Mouse (Mus musculus): ENCODE data around the gene Tigit. TPM values are rescaled to one million over a fixed set of nuclear protein-coding genes. Genes with fewer than 3 reads are reported as not detected.

Tigit gene
- polyA plus RNA-seq, 1 experiment from 2014 or later: not detected

DNA sequence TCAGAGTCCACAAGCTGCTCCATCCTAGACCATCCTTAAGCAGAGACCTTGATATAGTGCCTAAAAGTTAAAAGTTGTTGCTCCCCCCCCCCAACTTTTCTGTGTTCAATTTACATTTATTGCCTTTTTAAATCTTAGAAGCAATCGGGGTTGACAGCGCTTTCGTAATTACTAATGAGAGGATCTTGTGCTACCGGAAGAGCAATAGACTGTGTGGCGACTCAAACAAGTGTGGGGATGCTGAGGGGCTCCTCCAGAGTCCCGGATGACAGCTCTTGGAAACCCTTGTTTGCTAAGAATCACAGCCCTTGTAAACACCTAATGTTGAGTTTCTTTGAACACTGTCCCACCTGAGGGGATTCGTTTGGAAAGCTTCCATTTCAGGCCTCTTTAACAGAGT, 29.9 kb downstream of the Tigit start:
- DNase-seq (ENCODE audit: low spot score): no peak

GRCm38 (mm10) chr16:43631758-43632157, 32.2 kb downstream of the Tigit start:
- Histone ChIP-seq H3K4me1 (replicated peaks; ENCODE audit: control insufficient read depth, insufficient read depth, low read length) (no peaks in the 10 kb centered on the region), H3K27ac (no peak overlapping the region), H3K36me3 (replicated peaks; ENCODE audit: control insufficient read depth, insufficient read depth) (peaks cover 31% of the 10 kb centered on the region), H3K4me3 (replicated peaks; ENCODE audit: low read length) (no peak overlapping the region), H3K9ac (no peak overlapping the region), H3K9me3 (ENCODE audit: control insufficient read depth, low read length) (no peaks in the 10 kb centered on the region), H3K27me3 (ENCODE audit: control insufficient read depth, insufficient read depth, low read length) (no peaks in the 10 kb centered on the region), H3K4me2 (replicated peaks) (no peak overlapping the region)
- DNase-seq (ENCODE audit: low spot score) (no peak), ATAC-seq (ENCODE audit: low FRiP score) (no peak)
- 80% methylated on average over 2 of the region's 2 CpGs for WGBS

More for the DNA sequence above, 29.9 kb downstream of the Tigit start:
- no peaks in the 10 kb centered on the region for H3K4me1 ChIP-seq (replicated peaks; ENCODE audit: control insufficient read depth, insufficient read depth, low read length)
- WGBS: 92% methylated on average over 7 of the region's 7 CpGs
- ATAC-seq (ENCODE audit: low FRiP score): no peak
- no peaks in the 10 kb centered on the region for H3K27me3 ChIP-seq (ENCODE audit: control insufficient read depth, insufficient read depth, low read length)
- H3K9me3 ChIP-seq (ENCODE audit: control insufficient read depth, low read length): no peaks in the 10 kb centered on the region
- H3K4me2 ChIP-seq (replicated peaks): no peak overlapping the region
- H3K4me3 ChIP-seq (replicated peaks; ENCODE audit: low read length): no peak overlapping the region
- no peak overlapping the region for H3K27ac ChIP-seq
- H3K36me3 ChIP-seq (replicated peaks; ENCODE audit: control insufficient read depth, insufficient read depth): peaks cover 24% of the 10 kb centered on the region; the same call in 1 of the 2 replicates
- H3K9ac ChIP-seq: no peak overlapping the region

GRCm38 (mm10) chr16:43628662-43629061, 35.3 kb downstream of the Tigit start:
- H3K9ac ChIP-seq: no peak overlapping the region
- H3K4me2 ChIP-seq (replicated peaks): no peak overlapping the region
- H3K4me1 ChIP-seq (replicated peaks; ENCODE audit: control insufficient read depth, insufficient read depth, low read length): no peaks in the 10 kb centered on the region
- H3K4me3 ChIP-seq (replicated peaks; ENCODE audit: low read length): no peak overlapping the region
- H3K27ac ChIP-seq: no peak overlapping the region
- 90% methylated on average over 5 of the region's 5 CpGs for WGBS
- no peaks in the 10 kb centered on the region for H3K9me3 ChIP-seq (ENCODE audit: control insufficient read depth, low read length)
- H3K27me3 ChIP-seq (ENCODE audit: control insufficient read depth, insufficient read depth, low read length): no peaks in the 10 kb centered on the region
- no peak for ATAC-seq (ENCODE audit: low FRiP score)
- no peak for DNase-seq (ENCODE audit: low spot score)
- peaks cover 35% of the 10 kb centered on the region for H3K36me3 ChIP-seq (replicated peaks; ENCODE audit: control insufficient read depth, insufficient read depth)

- Histone ChIP-seq H3K4me1 (replicated peaks; ENCODE audit: control insufficient read depth, insufficient read depth, low read length) (no peaks in the 10 kb centered on the region), H3K4me2 (replicated peaks) (no peak overlapping the region), H3K27ac (no peak overlapping the region), H3K9me3 (ENCODE audit: control insufficient read depth, low read length) (no peaks in the 10 kb centered on the region), H3K27me3 (ENCODE audit: control insufficient read depth, insufficient read depth, low read length) (no peaks in the 10 kb centered on the region), H3K9ac (no peak overlapping the region), H3K36me3 (replicated peaks; ENCODE audit: control insufficient read depth, insufficient read depth) (peaks cover 31% of the 10 kb centered on the region), H3K4me3 (replicated peaks; ENCODE audit: low read length) (no peak overlapping the region)
- ATAC-seq (ENCODE audit: low FRiP score): no peak
- no peak for DNase-seq (ENCODE audit: low spot score)
- 93% methylated on average over 5 of the region's 5 CpGs for WGBS
These were observed 38.0 kb downstream of the Tigit start for GRCm38 (mm10) chr16:43625956-43626355.

GRCm38 (mm10) chr16:43625289-43625688, 38.7 kb downstream of the Tigit start:
- Histone ChIP-seq H3K27ac (0 out of 2 replicates have a peak overlapping the region, but pooled peaks have one; percentile 38), H3K9ac (no peak overlapping the region), H3K4me3 (replicated peaks; ENCODE audit: low read length) (no peak overlapping the region), H3K9me3 (ENCODE audit: control insufficient read depth, low read length) (no peaks in the 10 kb centered on the region), H3K4me2 (replicated peaks) (no peak overlapping the region), H3K36me3 (replicated peaks; ENCODE audit: control insufficient read depth, insufficient read depth) (peaks cover 29% of the 10 kb centered on the region), H3K27me3 (ENCODE audit: control insufficient read depth, insufficient read depth, low read length) (no peaks in the 10 kb centered on the region), H3K4me1 (replicated peaks; ENCODE audit: control insufficient read depth, insufficient read depth, low read length) (no peaks in the 10 kb centered on the region)
- 68% methylated on average over 2 of the region's 2 CpGs for WGBS
- no peak for DNase-seq (ENCODE audit: low spot score)
- no peak for ATAC-seq (ENCODE audit: low FRiP score)

DNA sequence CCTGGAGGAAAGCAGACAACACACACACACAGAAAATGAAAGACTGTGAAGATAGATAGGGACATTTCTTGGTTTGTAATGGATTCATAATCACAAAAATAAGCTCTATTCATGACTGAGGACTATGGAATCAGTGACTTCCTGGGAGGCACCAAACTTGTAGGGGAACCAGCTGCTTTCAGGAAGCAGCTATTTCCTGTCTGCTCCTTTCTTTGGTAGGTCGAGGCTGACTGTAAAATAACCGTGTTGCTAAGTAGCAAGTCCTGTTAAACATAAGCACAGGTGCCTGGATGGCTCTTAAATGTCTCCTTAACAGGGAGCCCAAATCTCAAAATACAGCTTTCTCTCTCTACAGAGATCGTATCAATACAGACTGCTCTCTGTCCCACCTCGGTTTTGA, 39.1 kb downstream of the Tigit start:
- Histone ChIP-seq H3K27ac (peak overlapping the region; percentile 38; the same call in 1 of the 2 replicates), H3K4me2 (replicated peaks) (no peak overlapping the region), H3K9ac (no peak overlapping the region), H3K9me3 (ENCODE audit: control insufficient read depth, low read length) (no peaks in the 10 kb centered on the region), H3K27me3 (ENCODE audit: control insufficient read depth, insufficient read depth, low read length) (no peaks in the 10 kb centered on the region), H3K36me3 (replicated peaks; ENCODE audit: control insufficient read depth, insufficient read depth) (peaks cover 28% of the 10 kb centered on the region), H3K4me3 (replicated peaks; ENCODE audit: low read length) (no peak overlapping the region), H3K4me1 (replicated peaks; ENCODE audit: control insufficient read depth, insufficient read depth, low read length) (no peaks in the 10 kb centered on the region)
- ATAC-seq (ENCODE audit: low FRiP score): no peak
- DNase-seq (ENCODE audit: low spot score): no peak
- WGBS: 82% methylated on average over 4 of the region's 4 CpGs

DNA sequence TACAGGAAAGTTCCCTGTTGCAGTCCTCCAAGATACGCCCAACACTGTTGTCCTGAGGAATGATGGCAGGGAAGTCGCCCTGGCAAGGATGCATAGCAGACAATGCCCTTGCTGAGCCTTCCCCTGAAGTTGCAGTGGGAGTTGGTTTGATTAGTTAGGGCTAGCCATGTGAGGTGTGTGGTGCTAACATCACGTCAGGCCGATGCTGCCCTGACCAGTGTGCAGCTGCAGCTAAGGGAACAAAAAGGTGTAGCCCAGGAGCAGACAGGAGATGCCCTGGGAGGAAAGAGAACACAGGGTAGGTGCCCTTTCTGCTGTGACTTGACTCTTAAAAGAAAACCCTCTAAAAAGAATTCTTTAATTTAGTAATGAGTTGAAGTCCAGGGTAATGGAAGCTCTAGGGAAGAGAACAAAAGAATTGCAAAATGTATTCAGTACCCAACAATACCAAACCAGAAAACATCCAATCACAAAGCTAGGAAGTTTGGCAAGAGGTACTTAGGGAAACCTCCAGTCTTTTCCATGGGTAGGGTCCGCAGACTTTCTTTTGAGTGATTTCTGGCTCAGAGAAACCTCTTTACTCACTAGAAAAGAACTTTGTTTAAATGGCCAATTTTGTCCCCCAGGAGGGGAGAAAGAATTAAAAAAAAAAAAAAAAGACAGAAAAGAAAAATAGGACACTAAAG, 40.5 kb downstream of the Tigit start:
- no peaks in the 10 kb centered on the region for H3K4me1 ChIP-seq (replicated peaks; ENCODE audit: control insufficient read depth, insufficient read depth, low read length)
- no peak overlapping the region for H3K4me2 ChIP-seq (replicated peaks)
- WGBS: 40% methylated on average over 5 of the region's 5 CpGs
- no peak overlapping the region for H3K9ac ChIP-seq
- H3K27ac ChIP-seq: peak overlapping the region; percentile 59
- peaks cover 33% of the 10 kb centered on the region for H3K36me3 ChIP-seq (replicated peaks; ENCODE audit: control insufficient read depth, insufficient read depth)
- H3K9me3 ChIP-seq (ENCODE audit: control insufficient read depth, low read length): no peaks in the 10 kb centered on the region
- H3K27me3 ChIP-seq (ENCODE audit: control insufficient read depth, insufficient read depth, low read length): no peaks in the 10 kb centered on the region
- H3K4me3 ChIP-seq (replicated peaks; ENCODE audit: low read length): no peak overlapping the region
- ATAC-seq (ENCODE audit: low FRiP score): peak; percentile 75; the same call in 1 of the 2 replicates
- DNase-seq (ENCODE audit: low spot score): no peak

DNA sequence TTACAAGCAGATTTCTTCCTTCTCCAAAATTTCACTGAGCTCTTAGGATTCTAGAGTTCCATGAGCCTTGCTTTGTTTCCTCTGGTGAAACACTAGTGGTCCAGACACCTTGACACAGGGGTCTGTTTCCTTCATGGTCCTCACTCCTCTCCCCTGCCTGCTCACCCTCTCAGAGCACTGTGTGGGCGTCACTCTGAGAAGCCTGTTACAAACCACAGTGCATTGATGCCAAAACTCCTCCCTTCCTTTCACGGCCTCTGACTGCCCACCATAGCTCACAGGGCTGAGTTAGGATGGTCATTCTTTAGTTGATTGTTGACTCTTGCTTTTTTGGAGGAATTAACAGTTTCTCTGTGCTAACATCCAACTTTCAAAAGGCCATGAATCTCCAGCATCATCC, 43.6 kb downstream of the Tigit start:
- Histone ChIP-seq H3K27ac (no peak overlapping the region), H3K4me2 (replicated peaks) (no peak overlapping the region), H3K27me3 (ENCODE audit: control insufficient read depth, insufficient read depth, low read length) (no peaks in the 10 kb centered on the region), H3K9ac (no peak overlapping the region), H3K9me3 (ENCODE audit: control insufficient read depth, low read length) (no peaks in the 10 kb centered on the region), H3K36me3 (replicated peaks; ENCODE audit: control insufficient read depth, insufficient read depth) (peaks cover 28% of the 10 kb centered on the region), H3K4me3 (replicated peaks; ENCODE audit: low read length) (no peak overlapping the region), H3K4me1 (replicated peaks; ENCODE audit: control insufficient read depth, insufficient read depth, low read length) (no peaks in the 10 kb centered on the region)
- 15% methylated on average over 2 of the region's 2 CpGs for WGBS
- DNase-seq (ENCODE audit: low spot score) (no peak), ATAC-seq (ENCODE audit: low FRiP score) (0 out of 2 replicates have a peak, but pooled peaks have one; percentile 51)

DNA sequence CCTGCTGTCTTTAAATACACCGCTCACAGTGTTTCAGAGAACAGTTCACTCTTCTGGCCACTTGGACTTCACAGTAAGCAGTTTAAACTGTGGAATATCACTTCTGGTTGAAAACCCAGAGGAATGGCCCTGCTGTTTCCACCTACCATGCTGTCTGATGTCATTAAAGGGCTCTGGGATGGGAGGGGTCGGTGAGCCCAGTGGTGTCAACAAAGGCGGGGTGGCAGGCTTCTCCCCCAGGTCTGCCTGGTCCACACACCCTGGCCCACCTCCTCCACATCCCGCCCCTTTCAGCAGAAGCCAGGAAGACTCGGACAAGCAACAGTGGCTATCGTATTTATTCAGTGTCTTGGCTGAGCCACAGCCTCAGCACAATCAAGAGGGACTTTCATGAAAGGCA, 44.7 kb downstream of the Tigit start:
- 46% methylated on average over 6 of the region's 6 CpGs for WGBS
- Histone ChIP-seq H3K4me1 (replicated peaks; ENCODE audit: control insufficient read depth, insufficient read depth, low read length) (no peaks in the 10 kb centered on the region), H3K9me3 (ENCODE audit: control insufficient read depth, low read length) (no peaks in the 10 kb centered on the region), H3K27ac (no peak overlapping the region), H3K4me3 (replicated peaks; ENCODE audit: low read length) (no peak overlapping the region), H3K4me2 (replicated peaks) (no peak overlapping the region), H3K9ac (no peak overlapping the region), H3K36me3 (replicated peaks; ENCODE audit: control insufficient read depth, insufficient read depth) (peaks cover 29% of the 10 kb centered on the region), H3K27me3 (ENCODE audit: control insufficient read depth, insufficient read depth, low read length) (no peaks in the 10 kb centered on the region)
- DNase-seq (ENCODE audit: low spot score): no peak
- no peak for ATAC-seq (ENCODE audit: low FRiP score)

DNA sequence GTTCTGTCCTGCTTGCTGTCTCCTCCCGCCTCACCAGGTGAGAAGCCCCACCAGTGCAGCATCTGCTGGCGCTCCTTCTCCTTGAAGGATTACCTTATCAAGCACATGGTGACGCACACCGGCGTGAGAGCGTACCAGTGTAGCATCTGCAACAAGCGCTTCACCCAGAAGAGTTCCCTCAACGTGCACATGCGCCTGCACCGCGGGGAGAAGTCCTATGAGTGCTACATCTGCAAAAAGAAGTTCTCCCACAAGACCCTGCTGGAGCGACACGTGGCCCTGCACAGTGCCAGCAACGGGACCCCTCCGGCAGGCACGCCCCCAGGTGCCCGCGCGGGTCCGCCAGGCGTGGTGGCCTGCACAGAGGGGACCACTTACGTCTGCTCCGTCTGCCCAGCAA, 45.7 kb downstream of the Tigit start:
- ATAC-seq (ENCODE audit: low FRiP score) (no peak), DNase-seq (ENCODE audit: low spot score) (no peak)
- no peak overlapping the region for H3K9ac ChIP-seq

More for the DNA sequence above, 45.7 kb downstream of the Tigit start:
- Histone ChIP-seq H3K27me3 (ENCODE audit: control insufficient read depth, insufficient read depth, low read length) (no peaks in the 10 kb centered on the region), H3K4me2 (replicated peaks) (no peak overlapping the region), H3K27ac (no peak overlapping the region), H3K4me1 (replicated peaks; ENCODE audit: control insufficient read depth, insufficient read depth, low read length) (no peaks in the 10 kb centered on the region), H3K4me3 (replicated peaks; ENCODE audit: low read length) (no peak overlapping the region), H3K9me3 (ENCODE audit: control insufficient read depth, low read length) (no peaks in the 10 kb centered on the region), H3K36me3 (replicated peaks; ENCODE audit: control insufficient read depth, insufficient read depth) (peaks cover 35% of the 10 kb centered on the region)
- 89% methylated on average over 23 of the region's 23 CpGs for WGBS
